16 mouse cellular contexts compared by ENCODE assay signal in the genomic region with DNA sequence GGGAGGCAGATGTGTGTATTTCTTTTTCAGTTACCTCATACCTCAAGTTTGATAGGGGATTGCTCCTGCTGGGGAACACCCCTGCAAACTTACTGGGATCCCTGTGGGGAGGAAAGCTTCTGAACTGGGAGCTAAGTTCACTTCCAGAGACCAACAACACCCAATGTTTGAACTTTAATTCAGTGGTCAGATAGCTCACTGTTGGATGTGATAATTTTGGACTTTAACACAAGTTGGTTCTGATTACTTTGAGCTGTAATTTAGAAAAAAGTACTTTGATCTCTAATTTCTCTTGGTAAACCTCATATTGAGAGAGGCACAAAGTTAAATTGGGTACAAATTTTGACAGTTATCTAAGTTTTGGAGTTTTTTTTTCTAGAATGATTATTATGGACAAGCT.
"Had no signal": no experiment of that assay in that cellular context is flagged by ENCODE, and none has a peak within 500 bp of the region (broad histone marks: within the 10 kb centered on the region; RNA-seq: fewer than 3 reads in every experiment).

No protein-coding gene starts in this region.

- H3K27me3 ChIP-seq: neural tube, embryonic 13.5 days; neural tube, embryonic 15.5 days; stomach, embryonic 15.5 days had no signal

- H3K4me3 ChIP-seq: neural tube, embryonic 13.5 days; neural tube, embryonic 15.5 days; stomach, embryonic 15.5 days had no signal

- H3K36me3 ChIP-seq: neural tube, embryonic 13.5 days; neural tube, embryonic 15.5 days; stomach, embryonic 15.5 days had no signal

- DNase-seq: retina, postnatal 1 day; right cerebral cortex, adult 18-20 months; right cerebral cortex, postnatal 14 days; right cerebral cortex, postnatal 25 days; right cerebral cortex, postnatal 4 days; spleen, adult 18-20 months; thymus, adult 18-20 months; thymus, adult 2 months; thymus, postnatal 14 days; thymus, postnatal 25 days; thymus, postnatal 36 days; thymus, postnatal 4 days had no signal

- H3K4me1 ChIP-seq: stomach, embryonic 15.5 days had no signal

- H3K9ac ChIP-seq: neural tube, embryonic 13.5 days; neural tube, embryonic 15.5 days; stomach, embryonic 15.5 days had no signal

- H3K27ac ChIP-seq: neural tube, embryonic 13.5 days; neural tube, embryonic 15.5 days; stomach, embryonic 15.5 days; stomach, postnatal 0 days had no signal
